Mouse (Mus musculus): Measurements from ENCODE around the gene Zdhhc3.

Zdhhc3 gene

DNA sequence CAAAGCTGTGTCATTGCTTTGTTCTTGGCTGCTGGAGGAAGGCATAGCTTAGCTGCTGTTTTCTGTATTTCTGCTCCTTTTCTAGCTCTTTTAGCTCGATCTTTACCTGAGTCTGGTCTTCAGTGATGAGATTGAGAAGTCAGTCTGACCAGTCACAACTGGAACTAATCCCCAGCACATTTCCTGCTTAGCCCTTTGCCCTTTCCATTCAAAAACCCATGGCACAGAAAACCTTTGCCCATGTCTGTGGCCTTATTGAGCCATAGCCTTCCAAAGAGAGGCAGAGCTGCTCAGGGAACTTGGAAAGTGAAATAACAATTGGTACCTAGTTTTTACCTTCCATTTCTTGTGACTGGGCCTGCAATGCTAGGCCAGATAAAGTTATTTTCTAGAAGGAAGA lies 2.6 kb upstream of the Zdhhc3 start:
- no peak for DNase-seq (ENCODE audit: low spot score)

- no peak for DNase-seq (ENCODE audit: low spot score)
Measured at GRCm38 (mm10) chr9:123113931-123114330, 926 bp upstream of the Zdhhc3 start.

DNA sequence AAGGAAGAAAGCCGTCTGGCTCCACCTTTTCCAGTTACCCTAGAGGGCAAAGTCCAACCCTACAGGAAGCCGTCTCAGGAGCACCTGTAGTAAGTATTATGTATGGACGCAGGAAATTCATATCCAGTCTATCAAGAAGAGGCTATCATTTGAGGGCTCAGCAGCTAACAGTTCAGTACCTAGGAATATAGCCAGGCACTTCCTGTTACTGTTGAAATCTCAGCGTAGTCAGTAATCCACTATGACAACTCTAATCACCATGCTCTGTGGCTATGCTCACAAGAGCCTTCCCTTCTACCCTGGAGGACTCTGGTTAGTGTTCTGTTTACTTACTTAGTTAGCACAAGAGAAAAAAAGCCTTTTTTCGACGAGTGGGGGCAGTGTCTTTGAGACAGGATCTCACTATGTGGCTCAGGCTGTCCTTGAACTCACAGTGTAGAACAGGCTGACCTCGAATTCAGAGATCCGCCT lies 1.2 kb downstream of the Zdhhc3 start:
- peak; percentile 76 for DNase-seq (ENCODE audit: low spot score)

DNA sequence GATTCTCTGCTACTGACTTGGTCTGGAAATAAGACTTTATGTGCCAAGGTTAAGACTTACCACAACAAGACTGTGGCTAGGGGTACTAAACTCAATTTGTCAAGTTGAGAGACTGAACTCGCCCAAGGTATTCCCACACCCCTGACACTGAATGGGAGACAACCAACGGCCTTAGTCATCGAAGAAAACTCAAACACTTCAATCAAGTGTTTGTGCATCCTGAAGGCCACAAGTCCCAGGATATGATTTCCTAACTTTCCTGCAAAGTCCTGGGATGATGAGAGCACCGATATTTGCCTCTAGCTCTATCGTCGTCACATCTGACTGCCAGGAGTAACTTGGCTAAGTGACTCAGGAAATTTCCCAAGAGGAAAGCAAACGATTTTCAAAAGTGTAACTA lies 3.8 kb downstream of the Zdhhc3 start:
- DNase-seq (ENCODE audit: low spot score): no peak

- no peak for DNase-seq (ENCODE audit: low spot score)
Measured at GRCm38 (mm10) chr9:123107186-123107585, 5.8 kb downstream of the Zdhhc3 start.

DNA sequence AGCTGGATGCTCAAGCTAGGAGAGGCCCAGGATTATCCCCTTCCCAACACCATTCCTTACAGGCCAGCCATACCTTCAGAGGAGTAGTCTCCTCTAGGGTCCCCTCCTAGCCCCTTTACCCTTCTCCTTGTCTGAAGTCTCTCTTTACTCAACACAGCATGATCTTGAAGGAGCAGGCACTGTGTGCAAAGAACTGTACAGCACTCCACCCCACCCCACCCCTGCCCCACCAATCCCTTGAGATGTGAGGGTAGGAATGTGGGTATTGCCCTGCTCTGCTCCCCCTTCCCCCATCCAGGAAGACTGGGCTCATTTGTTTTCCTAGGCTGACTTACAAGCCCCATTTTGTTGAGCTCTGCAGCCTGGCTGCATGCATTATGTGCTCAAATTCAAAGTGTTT lies 8.6 kb downstream of the Zdhhc3 start:
- DNase-seq (ENCODE audit: low spot score): no peak

DNA sequence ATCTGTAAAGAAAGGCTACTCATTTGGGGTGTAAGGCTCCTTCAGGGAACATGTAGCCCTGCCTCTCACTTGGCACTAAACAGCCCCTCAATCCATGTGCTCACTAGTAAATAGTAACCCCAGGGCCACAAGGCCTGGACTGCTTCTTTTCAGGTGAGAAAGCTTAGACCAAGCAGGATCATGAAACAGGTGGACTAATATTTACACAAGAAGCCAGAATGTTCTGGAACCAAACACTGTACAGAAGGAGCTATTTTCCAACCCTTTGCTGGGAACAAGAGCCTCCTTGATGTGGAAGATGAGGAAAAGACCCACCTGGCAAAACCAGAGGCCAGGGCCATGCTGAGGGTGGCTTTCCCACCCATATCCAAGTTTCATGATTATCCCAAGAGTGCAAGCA lies 9.6 kb downstream of the Zdhhc3 start:
- DNase-seq (ENCODE audit: low spot score): no peak

- DNase-seq (ENCODE audit: low spot score): no peak
Measured at GRCm38 (mm10) chr9:123099631-123100455, 13.2 kb downstream of the Zdhhc3 start.

- no peak for DNase-seq (ENCODE audit: low spot score)
Measured at GRCm38 (mm10) chr9:123090844-123091243, 22.2 kb downstream of the Zdhhc3 start.

GRCm38 (mm10) chr9:123087558-123087957 lies 25.4 kb downstream of the Zdhhc3 start:
- no peak for DNase-seq (ENCODE audit: low spot score)

DNA sequence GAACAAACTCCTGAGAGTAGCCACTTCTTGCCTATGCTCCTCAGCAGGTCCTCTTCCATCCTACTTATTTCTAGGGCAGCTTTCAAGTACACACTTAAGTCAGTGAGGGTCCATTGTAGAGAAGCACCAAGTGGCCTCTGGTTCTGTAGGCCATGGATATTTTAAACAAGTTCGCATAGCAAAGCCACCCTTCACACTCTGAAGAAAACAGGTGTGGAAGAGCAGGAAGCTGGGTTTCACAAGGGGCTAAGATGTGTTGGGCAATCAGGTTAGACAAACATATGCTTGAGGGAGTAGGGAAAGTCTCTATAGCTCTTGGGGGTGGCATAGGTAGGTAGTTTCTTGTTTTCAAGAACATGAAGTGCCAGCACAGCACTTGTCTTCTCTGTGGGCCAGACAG lies 27.6 kb downstream of the Zdhhc3 start:
- DNase-seq (ENCODE audit: low spot score): no peak

GRCm38 (mm10) chr9:123080796-123081195 lies 32.2 kb downstream of the Zdhhc3 start:
- DNase-seq (ENCODE audit: low spot score): no peak

GRCm38 (mm10) chr9:123080355-123080754 lies 32.6 kb downstream of the Zdhhc3 start:
- no peak for DNase-seq (ENCODE audit: low spot score)

DNA sequence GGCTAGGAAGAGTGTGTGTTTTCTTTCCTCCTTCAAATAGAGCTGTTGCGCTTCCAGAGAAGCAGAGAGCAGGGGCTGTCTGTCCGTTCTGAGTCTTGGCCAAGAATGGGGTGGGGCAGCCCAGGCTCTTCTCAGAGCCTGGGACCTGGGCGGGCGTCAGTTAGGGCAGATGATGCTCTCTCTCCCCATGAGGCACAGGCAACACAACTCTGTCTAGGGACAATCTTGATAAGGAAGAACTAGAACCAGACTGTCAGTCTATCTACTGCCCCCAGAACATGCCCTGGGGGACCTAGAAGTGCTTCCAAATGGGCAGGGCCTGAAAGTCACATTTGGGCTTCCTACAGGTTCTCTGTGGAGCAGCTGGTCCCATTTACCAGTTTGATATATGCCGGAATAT lies 33.9 kb downstream of the Zdhhc3 start:
- DNase-seq (ENCODE audit: low spot score): no peak

- no peak for DNase-seq (ENCODE audit: low spot score)
Measured at GRCm38 (mm10) chr9:123060172-123060571, 52.8 kb downstream of the Zdhhc3 start.

DNA sequence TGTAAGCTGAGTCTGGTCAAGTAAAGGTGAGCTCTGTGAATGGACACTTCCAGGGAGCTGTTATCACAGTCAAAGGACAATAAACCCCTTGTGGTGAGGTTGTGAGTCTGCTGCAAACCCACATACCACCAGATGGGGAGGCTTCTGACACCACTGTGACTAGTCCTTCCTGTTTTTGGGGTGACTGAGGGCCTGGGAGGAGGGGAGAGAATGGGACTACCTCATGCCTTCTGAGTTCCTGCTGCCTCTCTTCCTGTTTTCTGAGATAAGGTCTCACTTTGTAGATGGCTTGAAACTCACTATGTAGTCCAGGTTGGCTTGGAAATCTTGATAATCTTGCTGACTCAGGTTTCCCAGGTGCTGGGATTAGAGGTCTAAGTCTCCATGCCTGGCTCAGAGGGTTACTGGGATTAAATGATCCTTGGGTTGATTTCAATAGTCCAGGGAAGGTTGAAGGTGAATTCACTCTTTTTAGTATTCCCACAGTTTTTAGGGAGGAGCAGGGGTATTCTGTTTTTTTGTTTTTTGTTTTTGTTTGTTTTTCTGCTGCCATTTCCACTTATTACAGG lies 54.2 kb downstream of the Zdhhc3 start:
- no peak for DNase-seq (ENCODE audit: low spot score)

DNA sequence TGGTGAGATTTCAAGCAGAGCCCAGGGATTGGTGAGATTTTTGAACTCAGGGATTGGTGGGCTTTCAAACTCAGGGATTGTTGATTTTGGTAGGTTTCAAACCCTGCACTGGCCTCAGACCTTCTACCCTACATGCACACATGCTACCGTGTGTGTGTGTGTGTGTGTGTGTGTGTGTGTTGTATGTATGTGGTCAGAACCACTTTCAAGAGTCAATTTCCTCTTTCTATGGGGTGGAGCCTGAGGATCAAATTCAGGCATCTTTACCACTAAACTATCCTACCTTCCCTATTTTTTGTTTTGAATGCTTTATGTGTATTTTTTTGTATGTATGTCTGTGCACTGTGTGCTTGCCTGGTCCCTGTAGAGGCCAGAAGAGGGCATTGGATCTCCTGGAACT lies 65.3 kb downstream of the Zdhhc3 start:
- no peak for DNase-seq (ENCODE audit: low spot score)

- no peak for DNase-seq (ENCODE audit: low spot score)
Measured at GRCm38 (mm10) chr9:123034426-123034825, 78.6 kb downstream of the Zdhhc3 start, which contains the start of gene Tgm4. Gene Tgm4, plus strand, starts transcription at chr9:123034726.

DNA sequence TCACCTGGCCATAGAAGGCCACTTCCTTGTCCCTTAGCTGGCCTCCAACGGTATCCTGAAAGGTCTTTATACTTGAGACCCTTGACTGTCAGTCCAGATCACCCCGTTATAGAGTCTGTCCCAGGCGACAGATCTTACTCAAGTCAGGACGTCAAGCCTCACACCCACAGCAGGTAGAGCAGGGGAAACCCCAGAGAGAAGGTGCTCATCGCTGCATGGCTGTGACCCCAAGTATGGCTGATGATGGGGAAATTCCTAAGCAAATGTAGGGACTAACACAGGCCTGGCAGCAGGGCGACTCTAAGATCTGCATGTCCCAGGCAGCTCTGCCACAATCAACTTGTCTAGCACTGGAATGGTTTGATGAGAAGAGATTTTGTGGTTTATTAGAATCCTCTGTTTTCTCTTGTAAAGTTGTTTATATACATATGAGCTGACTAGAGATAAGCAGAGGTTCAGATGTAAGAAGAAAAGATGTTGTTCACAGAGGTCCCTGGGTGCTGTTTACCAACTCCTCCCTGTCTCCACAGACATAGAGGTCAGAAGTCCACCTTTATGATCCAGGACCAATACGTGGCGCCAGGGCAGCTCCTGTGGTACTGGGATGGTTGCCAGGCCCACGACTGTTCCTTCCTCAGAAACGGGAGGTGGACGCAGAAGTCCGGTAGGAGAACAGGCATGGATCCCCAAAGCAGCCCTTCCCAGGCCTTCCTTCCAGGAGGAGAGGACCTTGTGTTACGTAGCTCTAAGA lies 81.3 kb downstream of the Zdhhc3 start:
- DNase-seq (ENCODE audit: low spot score): peak; percentile 9

GRCm38 (mm10) chr9:123024201-123024600 lies 88.8 kb downstream of the Zdhhc3 start:
- no peak for DNase-seq (ENCODE audit: low spot score)

DNA sequence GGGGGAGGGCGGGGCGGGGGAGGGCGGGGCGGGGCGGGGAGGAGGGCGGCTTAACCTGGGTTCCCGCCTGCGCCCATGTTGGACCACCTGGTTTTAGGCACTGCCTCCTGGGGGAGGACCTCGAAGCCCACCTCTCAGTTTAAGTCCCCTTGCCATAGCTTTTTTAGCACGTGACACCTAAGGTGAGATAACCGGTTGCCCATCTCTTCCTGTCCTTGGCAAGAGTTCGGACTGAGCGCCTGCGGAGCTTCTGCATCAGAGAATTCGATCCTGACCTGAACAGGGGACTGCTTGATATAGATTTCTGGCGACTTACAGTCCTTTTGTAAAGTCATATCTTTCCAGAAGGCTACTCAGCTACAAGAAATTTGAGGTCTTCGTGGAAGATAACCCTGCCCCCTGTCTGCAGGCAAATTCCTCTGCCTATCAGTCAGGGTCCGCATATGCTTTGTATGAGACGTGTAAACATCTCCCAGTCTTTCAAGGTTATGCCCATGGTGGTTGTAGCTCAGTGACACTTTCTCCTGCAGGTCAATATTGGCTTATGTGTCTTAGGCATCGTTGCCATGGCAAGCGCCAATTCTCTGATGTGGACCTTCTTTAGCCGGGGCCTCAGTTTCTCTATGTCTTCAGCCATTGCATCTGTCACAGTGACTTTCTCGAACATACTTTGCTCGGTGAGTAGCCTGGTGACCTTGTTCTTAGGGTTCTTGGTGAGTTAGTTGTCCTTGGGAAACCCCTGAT lies 91.2 kb downstream of the Zdhhc3 start:
- DNase-seq (ENCODE audit: low spot score): no peak

DNA sequence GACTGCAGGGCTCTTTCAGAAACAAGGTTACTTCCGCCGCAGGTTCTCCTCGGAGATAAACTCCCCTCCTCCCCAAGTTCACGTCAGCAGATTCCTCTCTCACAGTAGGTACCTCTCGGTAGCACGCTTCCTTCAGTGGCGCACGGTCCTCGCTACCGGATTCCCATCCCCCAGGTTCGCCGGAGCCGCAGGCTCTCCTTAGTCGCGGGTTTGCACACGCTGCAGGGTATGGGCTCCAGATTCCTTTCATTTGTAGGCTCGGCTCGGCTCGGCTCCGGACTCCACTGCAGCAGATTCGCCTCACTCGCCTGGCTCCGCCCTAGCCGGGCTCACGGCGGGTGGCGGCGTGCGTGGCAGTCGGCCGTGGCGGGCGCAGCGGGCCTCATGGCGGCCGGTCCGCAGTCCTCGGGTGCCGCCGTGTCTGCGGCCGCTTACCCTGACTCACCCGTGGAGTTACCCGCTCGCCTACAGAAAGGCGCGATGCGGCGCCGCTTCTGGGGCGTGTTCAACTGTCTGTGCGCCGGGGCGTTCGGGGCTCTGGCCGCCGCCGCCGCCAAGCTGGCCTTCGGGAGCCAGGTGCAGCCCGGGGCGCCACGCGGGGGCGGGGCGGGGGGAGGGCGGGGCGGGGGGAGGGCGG lies 91.9 kb downstream of the Zdhhc3 start, which contains the start of gene Tmem42:
Gene Tmem42, plus strand, starts transcription at position 332 of the 637 bp plus-strand sequence.
- peak; percentile 95 for DNase-seq (ENCODE audit: low spot score)
